Mouse (Mus musculus) lung, adult 2 months (tissue): ENCODE measurements at regions not wholly inside any gene's neighbourhood (a gene's known extent, or its start where the extent isn't known, plus 50 kb on each side); places are given as distances from the start of the nearest gene placed in this dataset.

Experiments
- DNase-seq: peaks from one replicate; pipeline ENCODE4 v3.0.0; 2022
- H3K4me1 ChIP-seq: fragments of 200-500 bp; 2 replicates; pipeline ENCODE4 v1.6.1; 2011; ENCODE audit warnings: low read length; ENCODE audit not compliant: control insufficient read depth, insufficient read depth
- H3K4me3 ChIP-seq: fragments of 200-500 bp; replicated peaks from 2 replicates; pipeline ENCODE3; 2011; ENCODE audit warnings: low read depth, mild to moderate bottlenecking, control low read depth, low read length; ENCODE audit errors: extremely low read depth
- CTCF ChIP-seq: fragments of 200-500 bp; IDR thresholded peaks from 2 replicates; pipeline ENCODE4 v1.5.1; 2011; ENCODE audit warnings: mild to moderate bottlenecking, low read length, control low read depth; ENCODE audit not compliant: insufficient read depth
- POLR2A ChIP-seq: fragments of 200-500 bp; IDR thresholded peaks from 2 replicates; pipeline ENCODE4 v1.6.1; 2011; ENCODE audit warnings: low read depth, mild to moderate bottlenecking, control low read depth, low read length, borderline replicate concordance; ENCODE audit errors: extremely low read depth
- WGBS: fragments of 180-500 bp; shearing (Covaris S2); methylation state at CpG from one replicate; pipeline ENCODE4 v1.1.7; 2018; 5-methylcytosine and 5-hydroxymethylcytosine counted together

- TF ChIP-seq POLR2A (no peak), CTCF (peak; percentile 96)
- Histone ChIP-seq H3K4me1 (no peaks in the 10 kb centered on the region), H3K4me3 (no peak overlapping the region)
- 4% methylated on average over 13 of the region's 13 CpGs for WGBS
- peak; percentile 74 for DNase-seq
Measured at GRCm38 (mm10) chr7:118297613-118298012, 54.1 kb upstream of the Smg1 start.

GRCm38 (mm10) chr7:118296856-118297518 is 53.5 kb upstream of the Smg1 start:
- WGBS, result 78% methylated on average over 14 of the region's 14 CpGs
- Histone ChIP-seq H3K4me3 (no peak overlapping the region), H3K4me1 (no peaks in the 10 kb centered on the region)
- no peak for DNase-seq
- TF ChIP-seq POLR2A, result no peak
- TF ChIP-seq CTCF, result no peak

DNA sequence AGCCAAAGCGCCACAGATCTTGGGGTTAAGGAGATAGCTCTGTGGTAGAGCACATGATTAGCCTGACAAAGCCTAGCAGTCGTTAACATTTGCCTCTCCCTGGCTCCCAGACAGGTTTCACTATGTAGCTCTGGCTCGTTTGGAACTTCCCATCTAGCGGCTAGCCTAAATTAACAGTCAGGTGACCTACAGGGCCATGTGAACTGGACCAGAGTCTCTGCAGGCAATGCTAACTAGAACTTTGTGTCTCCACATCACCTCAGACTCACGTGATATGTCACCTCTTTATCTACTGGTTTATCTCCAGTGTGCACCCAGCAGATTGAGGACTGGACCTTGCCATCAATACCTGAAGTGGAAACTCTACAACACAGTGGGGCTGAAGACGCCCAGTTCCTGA is 52.4 kb upstream of the Smg1 start:
- Histone ChIP-seq H3K4me3 (no peak overlapping the region), H3K4me1 (no peaks in the 10 kb centered on the region)
- TF ChIP-seq CTCF, result no peak
- no peak for TF ChIP-seq POLR2A
- DNase-seq, result no peak
- WGBS, result 80% methylated on average over 6 of the region's 6 CpGs

GRCm38 (mm10) chr7:118295275-118295674 is 51.8 kb upstream of the Smg1 start:
- WGBS, result 78% methylated on average over 11 of the region's 11 CpGs
- Histone ChIP-seq H3K4me1 (no peaks in the 10 kb centered on the region), H3K4me3 (no peak overlapping the region)
- no peak for DNase-seq
- TF ChIP-seq POLR2A (no peak), CTCF (peak; percentile 31; the same call in 1 of the 2 replicates)

DNA sequence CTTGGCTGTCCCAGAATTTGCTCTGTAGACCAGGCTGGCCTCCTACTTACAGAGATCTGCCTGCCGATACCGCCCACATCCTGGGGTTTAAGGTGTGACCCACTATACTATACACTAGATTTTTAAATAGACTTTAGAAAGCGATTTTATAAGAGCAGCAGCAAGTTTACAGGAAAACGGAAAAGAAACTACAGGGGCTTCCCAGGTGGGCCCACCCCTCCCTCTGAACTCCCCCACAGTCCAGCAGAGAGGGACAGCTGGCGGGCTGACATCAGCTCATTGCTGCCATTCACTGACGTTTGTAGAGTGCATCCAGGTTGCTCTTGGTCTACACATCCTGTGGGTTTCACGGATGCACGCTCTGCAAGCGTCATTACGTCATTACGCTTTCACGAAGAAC is 51.2 kb upstream of the Smg1 start:
- 88% methylated on average over 12 of the region's 12 CpGs for WGBS
- TF ChIP-seq POLR2A (no peak), CTCF (no peak)
- no peaks in the 10 kb centered on the region for H3K4me1 ChIP-seq
- H3K4me3 ChIP-seq, result no peak overlapping the region
- DNase-seq, result no peak
